Mouse (Mus musculus) liver, embryonic 14.5 days (tissue): ENCODE data around the gene Cfap54.

ENCODE experiments used
- CTCF ChIP-seq: IDR thresholded peaks from 2 replicates; pipeline ENCODE4 v1.5.1; 2016; ENCODE audit warnings: antibody characterized with exemption, low read depth, control low read depth
- EP300 ChIP-seq: IDR thresholded peaks from 2 replicates; pipeline ENCODE4 v1.6.1; 2016; ENCODE audit warnings: antibody characterized with exemption, low read depth

DNA sequence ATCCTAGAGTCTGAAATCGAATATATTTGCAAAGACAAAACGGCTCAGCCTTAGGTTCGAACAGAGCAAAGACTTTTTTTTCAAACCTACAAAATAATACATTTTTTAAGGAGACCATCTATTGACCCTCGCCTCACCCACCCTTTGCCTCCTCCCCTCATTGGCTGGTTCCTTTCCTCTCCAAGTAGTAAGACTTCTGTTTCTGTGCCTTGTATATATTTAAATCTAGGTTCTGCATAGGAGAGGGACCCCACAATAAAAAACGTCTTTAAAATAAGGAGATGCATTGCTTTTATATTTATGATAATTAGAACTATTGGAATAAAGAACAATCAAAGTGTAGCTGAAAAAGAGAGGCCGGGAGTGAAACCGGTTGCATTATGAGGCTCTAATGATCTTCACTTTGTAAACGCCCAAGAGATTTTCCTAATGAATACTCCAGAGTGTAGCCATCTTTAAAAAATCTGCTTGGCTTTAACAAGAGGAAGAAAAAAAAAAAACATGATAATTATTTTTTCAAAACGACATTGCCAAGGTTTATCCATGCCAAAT is 48.6 kb upstream of the Cfap54 start:
- no peak for TF ChIP-seq CTCF
- TF ChIP-seq EP300: no peak
